Mouse (Mus musculus) MEL (cell line): Measurements from ENCODE around the gene Tsc2.

Source experiments
- CHD2 ChIP-seq: IDR thresholded peaks from 2 replicates; pipeline ENCODE4 v1.6.1; 2011; ENCODE audit warnings: low read length, improper control_type of control experiment
- CTCF ChIP-seq, 3 experiments: IDR thresholded peaks in 2 of 3; conservative IDR thresholded peaks in 1 of 3; 2 replicates each; pipeline ENCODE4 v1.5.1; 2011 to 2012; ENCODE audit warnings: low read length in 3 of 3, low read depth in 2 of 3, mild to moderate bottlenecking in 2 of 3, improper control_type of control experiment in 1 of 3, inconsistent platforms in 1 of 3, mixed read lengths in 1 of 3, moderate library complexity in 1 of 3; ENCODE audit not compliant: control insufficient read depth in 1 of 3, insufficient read depth in 1 of 3, poor library complexity in 1 of 3, severe bottlenecking in 1 of 3
- E2F4 ChIP-seq: IDR thresholded peaks from 2 replicates; pipeline ENCODE4 v1.6.1; 2011; ENCODE audit warnings: low read depth, low read length, improper control_type of control experiment, borderline replicate concordance
- EP300 ChIP-seq, 2 experiments: IDR thresholded peaks; 2 replicates each; pipeline ENCODE4 v1.6.1; 2011; ENCODE audit warnings: improper control_type of control experiment in 2 of 2, low read length in 2 of 2, low read depth in 1 of 2, mild to moderate bottlenecking in 1 of 2
- GATA1 ChIP-seq: IDR thresholded peaks from 2 replicates; pipeline ENCODE4 v1.6.1; 2011; ENCODE audit warnings: low read depth, low read length, improper control_type of control experiment
- JUND ChIP-seq: IDR thresholded peaks from 2 replicates; pipeline ENCODE4 v1.6.1; 2011; ENCODE audit warnings: low read depth, mild to moderate bottlenecking, improper control_type of control experiment, low read length
- MXI1 ChIP-seq: IDR thresholded peaks from 2 replicates; pipeline ENCODE4 v1.6.1; 2011; ENCODE audit warnings: mild to moderate bottlenecking, low read depth, low read length, improper control_type of control experiment
- POLR2A ChIP-seq, 2 experiments: IDR thresholded peaks; 2 replicates each; pipeline ENCODE4 v1.6.1; 2011 to 2012; ENCODE audit warnings: low read length in 2 of 2, mild to moderate bottlenecking in 2 of 2, control low read depth in 1 of 2, improper control_type of control experiment in 1 of 2, low read depth in 1 of 2, moderate library complexity in 1 of 2; ENCODE audit not compliant: control insufficient read depth in 1 of 2, insufficient read depth in 1 of 2, poor library complexity in 1 of 2
- POLR2AphosphoS2 ChIP-seq: IDR thresholded peaks from 2 replicates; pipeline ENCODE4 v1.6.1; 2011; ENCODE audit warnings: low read length, improper control_type of control experiment
- POLR2AphosphoS5 ChIP-seq: IDR thresholded peaks from 2 replicates; pipeline ENCODE4 v1.6.1; 2012; ENCODE audit warnings: low read depth, borderline replicate concordance, mild to moderate bottlenecking, inconsistent platforms, low read length, moderate library complexity, mixed read lengths
- SIN3A ChIP-seq: IDR thresholded peaks from 2 replicates; pipeline ENCODE4 v1.6.1; 2012; ENCODE audit warnings: low read length, improper control_type of control experiment, inconsistent platforms
- TAL1 ChIP-seq: IDR thresholded peaks from 2 replicates; pipeline ENCODE4 v1.6.1; 2012; ENCODE audit warnings: mild to moderate bottlenecking, inconsistent platforms, low read length, moderate library complexity, mixed read lengths
- ZKSCAN1 ChIP-seq: IDR thresholded peaks from 2 replicates; pipeline ENCODE4 v1.6.1; 2012; ENCODE audit warnings: low read depth, mild to moderate bottlenecking, inconsistent platforms, low read length, improper control_type of control experiment, moderate library complexity
- ZMIZ1 ChIP-seq: IDR thresholded peaks from 2 replicates; pipeline ENCODE4 v1.6.1; 2012; ENCODE audit warnings: low read depth, mild to moderate bottlenecking, inconsistent platforms, low read length, improper control_type of control experiment, moderate library complexity

DNA sequence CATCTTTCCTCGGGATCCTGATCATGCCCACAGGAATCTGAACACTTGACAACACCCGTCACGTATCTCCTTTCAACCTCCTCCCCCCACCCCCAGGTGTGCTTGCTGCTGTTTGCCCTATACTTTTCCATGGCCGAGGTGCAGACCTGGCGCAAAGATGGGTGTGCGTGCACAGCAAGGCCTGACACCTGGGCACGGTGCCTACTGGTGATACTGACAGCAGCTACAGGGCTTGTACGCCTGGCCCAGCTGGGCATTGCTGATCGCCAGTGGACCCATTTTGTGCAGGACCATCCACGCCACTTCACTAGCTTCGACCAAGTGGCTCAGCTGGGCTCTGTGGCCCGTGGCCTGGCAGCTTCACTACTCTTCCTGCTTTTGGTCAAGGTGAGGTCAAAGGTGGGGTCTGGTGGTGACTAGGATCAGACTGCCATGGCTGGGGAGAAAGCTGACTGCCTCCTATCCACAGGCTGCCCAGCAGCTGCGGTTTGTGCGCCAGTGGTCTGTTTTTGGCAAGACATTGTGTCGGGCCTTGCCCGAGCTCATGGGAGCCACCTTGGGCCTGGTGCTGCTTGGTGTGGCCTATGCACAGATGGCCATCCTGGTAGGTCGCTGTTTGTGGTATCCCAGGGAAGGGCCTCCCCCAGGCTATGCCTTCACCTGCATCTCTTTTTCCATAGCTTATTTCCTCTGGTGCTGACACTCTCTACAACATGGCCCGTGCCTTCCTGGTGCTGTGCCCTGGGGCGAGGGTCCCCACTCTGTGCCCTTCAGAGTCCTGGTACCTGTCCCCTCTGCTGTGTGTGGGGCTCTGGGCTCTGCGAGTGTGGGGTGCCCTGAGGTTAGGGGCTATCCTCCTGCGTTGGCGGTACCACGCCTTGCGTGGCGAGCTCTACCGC is 38.2 kb downstream of the Tsc2 start:
- no peak for TF ChIP-seq CTCF (IDR thresholded peaks at IDR 0.05 in 2 of 3, conservative IDR thresholded peaks at IDR 0.05 in 1 of 3; ENCODE audit: control insufficient read depth in 1 of 3, insufficient read depth in 1 of 3, low read depth in 2 of 3, low read length in 3 of 3, poor library complexity in 1 of 3, severe bottlenecking in 1 of 3)
- TF ChIP-seq POLR2AphosphoS2: no peak
- TF ChIP-seq EP300 (IDR thresholded peaks at IDR 0.05; ENCODE audit: low read depth in 1 of 2, low read length in 2 of 2): no peak
- no peak for TF ChIP-seq GATA1
- TF ChIP-seq E2F4: no peak
- no peak for TF ChIP-seq ZKSCAN1
- no peak for TF ChIP-seq POLR2AphosphoS5
- TF ChIP-seq CHD2: no peak
- TF ChIP-seq POLR2A (IDR thresholded peaks at IDR 0.05; ENCODE audit: control insufficient read depth in 1 of 2, insufficient read depth in 1 of 2, low read depth in 1 of 2, low read length in 2 of 2, poor library complexity in 1 of 2): no peak
- no peak for TF ChIP-seq ZMIZ1
- no peak for TF ChIP-seq SIN3A
- TF ChIP-seq JUND: no peak
- no peak for TF ChIP-seq TAL1
- no peak for TF ChIP-seq MXI1
